Mouse (Mus musculus) kidney, adult 2 months (tissue): ENCODE results near the gene Cd44.

ENCODE experiments used
- CTCF ChIP-seq: fragments of 200-500 bp; conservative IDR thresholded peaks from 2 replicates; pipeline ENCODE4 v1.5.1; 2011; ENCODE audit warnings: low read depth, mild to moderate bottlenecking, control low read depth, low read length, moderate library complexity, mixed read lengths; ENCODE audit not compliant: insufficient read depth, insufficient read length
- POLR2A ChIP-seq: fragments of 200-500 bp; IDR thresholded peaks from one replicate; pipeline ENCODE4 v1.6.1; 2011; ENCODE audit warnings: low read depth, low read length, control low read depth

- TF ChIP-seq POLR2A (no peak), CTCF (no peak)
Measured at GRCm38 (mm10) chr2:102775561-102775960, 125.9 kb downstream of the Cd44 start.
